Mouse (Mus musculus) left cerebral cortex, adult 18-20 months (tissue): ENCODE measurements at regions not wholly inside any gene's neighbourhood (a gene's known extent, or its start where the extent isn't known, plus 50 kb on each side); places are given as distances from the start of the nearest gene placed in this dataset.
"Not testable (repeated sequence)": the region's sequence is repeated elsewhere in the genome, so short reads cannot be mapped to it uniquely, and the experiment has no call there.

ENCODE experiments used
- DNase-seq, 2 experiments: peaks; one replicate each; pipeline ENCODE4 v3.0.0; 2021 to 2022; ENCODE audit warnings: low spot score in 2 of 2, mixed read lengths in 1 of 2

- DNase-seq: no peak
Measured at GRCm38 (mm10) chr8:34319719-34320118, 208.2 kb upstream of the Gm10131 start.

GRCm38 (mm10) chr8:34315233-34315632 lies 203.7 kb upstream of the Gm10131 start:
- no peak for DNase-seq

GRCm38 (mm10) chr8:34305542-34306485 lies 194.3 kb upstream of the Gm10131 start:
- DNase-seq: no peak

- DNase-seq: no peak
Measured at GRCm38 (mm10) chr8:34303815-34304214, 192.3 kb upstream of the Gm10131 start.

GRCm38 (mm10) chr8:34300331-34300903 lies 188.9 kb upstream of the Gm10131 start:
- DNase-seq: no peak

GRCm38 (mm10) chr8:34294721-34295120 lies 183.2 kb upstream of the Gm10131 start:
- DNase-seq: no peak

GRCm38 (mm10) chr8:34290670-34291069 lies 179.1 kb upstream of the Gm10131 start:
- DNase-seq: no peak

- no peak for DNase-seq
Measured at GRCm38 (mm10) chr8:34287801-34288200, 176.3 kb upstream of the Gm10131 start.

GRCm38 (mm10) chr8:34284576-34284975 lies 173.0 kb upstream of the Gm10131 start:
- DNase-seq: peak in 1 of 2 experiments; percentile 10

GRCm38 (mm10) chr8:34280433-34280832 lies 168.9 kb upstream of the Gm10131 start:
- DNase-seq: no peak

GRCm38 (mm10) chr8:34275977-34276660 lies 164.6 kb upstream of the Gm10131 start:
- no peak for DNase-seq

GRCm38 (mm10) chr8:34274796-34275195 lies 163.3 kb upstream of the Gm10131 start:
- DNase-seq: not testable (repeated sequence)

- DNase-seq: no peak
Measured at GRCm38 (mm10) chr8:34274171-34274570, 162.6 kb upstream of the Gm10131 start.

GRCm38 (mm10) chr8:34269848-34270247 lies 158.3 kb upstream of the Gm10131 start:
- no peak for DNase-seq

- DNase-seq: no peak
Measured at GRCm38 (mm10) chr8:34268806-34269520, 157.4 kb upstream of the Gm10131 start.

GRCm38 (mm10) chr8:34254978-34255377 lies 143.4 kb upstream of the Gm10131 start:
- no peak for DNase-seq

- DNase-seq: peak; percentile 30 to 37
Measured at GRCm38 (mm10) chr8:34251934-34252333, 140.4 kb upstream of the Gm10131 start.

- DNase-seq: peak in 1 of 2 experiments; percentile 20
Measured at GRCm38 (mm10) chr8:34239346-34239900, 127.9 kb upstream of the Gm10131 start.

- DNase-seq: no peak
Measured at GRCm38 (mm10) chr8:34233705-34234104, 122.2 kb upstream of the Gm10131 start.

GRCm38 (mm10) chr8:34229477-34229876 lies 117.9 kb upstream of the Gm10131 start:
- no peak for DNase-seq
